Mouse (Mus musculus): ENCODE results near the gene Commd2. TPM values are rescaled to one million over a fixed set of nuclear protein-coding genes. Genes with fewer than 3 reads are reported as not detected.

The Commd2 gene
- polyA plus RNA-seq, 1 experiment from 2014 or later, result 70.9 TPM

DNA sequence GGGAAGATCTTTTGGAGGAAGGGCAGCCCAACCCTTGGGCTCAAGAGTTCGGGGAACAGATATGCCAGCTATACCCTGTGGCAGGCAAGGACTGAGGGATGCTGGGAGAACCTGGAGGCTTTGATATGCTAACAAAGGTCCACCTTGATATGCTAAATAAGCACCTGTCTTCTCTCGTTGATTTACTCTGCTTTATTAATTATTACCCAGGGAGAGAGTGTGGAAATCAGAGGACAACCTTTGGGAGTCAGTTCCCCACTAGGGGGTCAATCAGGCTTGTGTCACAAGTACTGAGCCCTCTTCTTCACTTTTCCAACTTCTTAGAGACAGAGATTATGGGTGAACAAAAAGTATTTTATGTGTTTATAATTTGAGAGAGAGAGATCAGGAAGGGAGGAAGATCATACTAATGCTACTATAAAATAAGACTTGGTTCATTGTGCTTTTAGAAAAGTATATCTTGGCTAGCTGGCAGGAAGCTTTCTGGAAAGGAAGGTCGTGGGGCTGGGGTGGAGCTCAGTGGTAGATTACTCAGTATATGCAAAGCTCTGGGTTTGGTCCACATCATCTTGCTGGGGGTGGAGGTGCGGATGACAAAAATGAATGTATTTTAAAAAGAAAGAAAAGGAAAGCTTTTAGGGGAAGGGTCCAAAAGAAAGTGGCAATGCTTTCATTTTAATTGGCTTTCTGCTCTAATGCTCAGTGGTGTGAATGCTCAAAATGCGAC is 47.5 kb downstream of the Commd2 start:
- 75% methylated on average over 5 of the region's 5 CpGs for WGBS
- Histone ChIP-seq H3K4me1 (ENCODE audit: control insufficient read depth, insufficient read depth, low read length) (no peaks in the 10 kb centered on the region), H3K36me3 (ENCODE audit: control insufficient read depth, insufficient read depth, low read length) (no peaks in the 10 kb centered on the region), H3K27me3 (ENCODE audit: control insufficient read depth, insufficient read depth, low read length) (no peaks in the 10 kb centered on the region), H3K4me2 (ENCODE audit: low read depth, low read length) (no peak overlapping the region), H3K27ac (ENCODE audit: low read depth, low read length) (no peak overlapping the region), H3K9ac (replicated peaks; ENCODE audit: low read depth, low read length) (no peak overlapping the region), H3K9me3 (ENCODE audit: control insufficient read depth, low read length) (no peaks in the 10 kb centered on the region), H3K4me3 (ENCODE audit: low read depth, low read length) (no peak overlapping the region)
- ATAC-seq (ENCODE audit: low read depth), result no peak

DNA sequence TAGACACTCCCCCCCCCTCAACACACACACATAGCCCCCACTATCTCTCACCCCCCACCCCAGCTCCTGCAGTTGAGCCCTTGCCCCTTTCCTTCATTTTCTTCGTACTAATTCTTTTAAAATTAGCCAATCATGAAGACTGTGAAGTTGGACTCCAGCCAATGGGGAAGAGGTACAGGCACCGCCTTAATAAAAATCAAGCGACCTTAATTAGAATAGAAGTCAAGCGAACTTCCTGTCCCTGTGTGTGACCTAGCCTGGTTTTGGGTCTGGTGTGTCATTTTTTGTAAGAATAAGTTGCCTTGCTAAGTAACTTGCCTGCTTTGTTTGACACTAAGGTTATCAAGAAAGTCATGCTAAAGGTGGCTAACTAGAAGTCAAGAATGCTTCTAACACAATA is 48.9 kb downstream of the Commd2 start:
- ATAC-seq (ENCODE audit: low read depth), result no peak
- no peaks in the 10 kb centered on the region for H3K9me3 ChIP-seq (ENCODE audit: control insufficient read depth, low read length)
- no peaks in the 10 kb centered on the region for H3K36me3 ChIP-seq (ENCODE audit: control insufficient read depth, insufficient read depth, low read length)
- no peak overlapping the region for H3K4me3 ChIP-seq (ENCODE audit: low read depth, low read length)
- no peak overlapping the region for H3K4me2 ChIP-seq (ENCODE audit: low read depth, low read length)
- H3K9ac ChIP-seq (replicated peaks; ENCODE audit: low read depth, low read length), result no peak overlapping the region
- no peaks in the 10 kb centered on the region for H3K4me1 ChIP-seq (ENCODE audit: control insufficient read depth, insufficient read depth, low read length)
- H3K27ac ChIP-seq (ENCODE audit: low read depth, low read length), result no peak overlapping the region
- no peaks in the 10 kb centered on the region for H3K27me3 ChIP-seq (ENCODE audit: control insufficient read depth, insufficient read depth, low read length)
- 92% methylated on average over 4 of the region's 4 CpGs for WGBS

DNA sequence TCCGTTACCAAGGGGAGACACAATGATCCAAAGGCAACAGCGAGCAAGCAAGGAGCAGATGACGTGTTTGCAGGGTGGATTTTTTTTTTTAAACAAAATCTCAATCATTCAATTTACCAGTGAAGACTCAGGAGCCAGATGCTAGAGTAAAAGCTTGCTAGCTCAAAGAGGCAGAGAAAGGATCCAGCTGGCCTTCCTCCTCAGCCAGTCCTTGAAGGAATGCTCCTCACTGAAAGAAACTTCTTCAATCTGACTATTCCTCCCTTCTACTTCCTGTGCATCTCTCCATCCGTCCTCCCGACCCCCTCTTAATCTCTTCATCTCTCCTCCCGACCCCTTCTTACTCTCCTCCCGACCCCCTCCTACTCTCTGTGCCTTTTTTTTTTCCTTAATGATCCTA is 54.9 kb downstream of the Commd2 start:
- WGBS, result 69% methylated on average over 7 of the region's 7 CpGs
- Histone ChIP-seq H3K4me1 (ENCODE audit: control insufficient read depth, insufficient read depth, low read length) (no peaks in the 10 kb centered on the region), H3K9ac (replicated peaks; ENCODE audit: low read depth, low read length) (no peak overlapping the region), H3K36me3 (ENCODE audit: control insufficient read depth, insufficient read depth, low read length) (no peaks in the 10 kb centered on the region), H3K9me3 (ENCODE audit: control insufficient read depth, low read length) (no peaks in the 10 kb centered on the region), H3K4me3 (ENCODE audit: low read depth, low read length) (no peak overlapping the region), H3K27me3 (ENCODE audit: control insufficient read depth, insufficient read depth, low read length) (no peaks in the 10 kb centered on the region), H3K27ac (ENCODE audit: low read depth, low read length) (no peak overlapping the region), H3K4me2 (ENCODE audit: low read depth, low read length) (no peak overlapping the region)
- ATAC-seq (ENCODE audit: low read depth), result no peak

DNA sequence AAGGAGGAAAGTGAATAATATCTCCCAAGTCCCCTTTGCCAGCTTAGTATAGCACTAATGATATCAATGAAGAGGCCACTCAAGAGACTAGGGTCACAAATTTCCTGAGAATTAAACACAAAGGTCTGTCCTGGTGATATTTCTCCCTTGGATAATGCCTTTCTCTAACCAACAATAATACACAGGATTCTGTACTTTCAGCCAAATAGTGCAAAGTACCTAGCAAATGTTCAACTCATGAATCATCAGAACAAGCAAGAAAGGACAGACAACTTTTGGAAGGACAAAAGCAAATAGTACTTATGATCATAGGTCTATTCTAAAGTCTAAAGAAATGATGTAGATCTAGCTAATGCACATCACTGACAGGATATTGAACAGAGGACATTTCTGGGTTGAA is 56.0 kb downstream of the Commd2 start:
- H3K4me2 ChIP-seq (ENCODE audit: low read depth, low read length), result no peak overlapping the region
- H3K9me3 ChIP-seq (ENCODE audit: control insufficient read depth, low read length), result no peaks in the 10 kb centered on the region
- no peak for ATAC-seq (ENCODE audit: low read depth)
- H3K4me1 ChIP-seq (ENCODE audit: control insufficient read depth, insufficient read depth, low read length), result no peaks in the 10 kb centered on the region
- H3K36me3 ChIP-seq (ENCODE audit: control insufficient read depth, insufficient read depth, low read length), result no peaks in the 10 kb centered on the region
- no peak overlapping the region for H3K9ac ChIP-seq (replicated peaks; ENCODE audit: low read depth, low read length)
- no peaks in the 10 kb centered on the region for H3K27me3 ChIP-seq (ENCODE audit: control insufficient read depth, insufficient read depth, low read length)
- H3K27ac ChIP-seq (ENCODE audit: low read depth, low read length), result no peak overlapping the region
- no peak overlapping the region for H3K4me3 ChIP-seq (ENCODE audit: low read depth, low read length)

Small RNA genes lying within 50 kb of the gene (microRNA-seq; reads per million reads assigned to microRNA genes)
- not detected for gene Mir6377

Other genes starting within 250 kb of the Commd2 start
- gene Tm4sf4, start 226.4 kb downstream of the Commd2 start, polyA plus RNA-seq (2014; fragmentation: Nextera tagmentation; extraction: Ambion mirVana), result 1.5 and 1.6 TPM in 2 replicates
- gene Wwtr1, start 75.8 kb downstream of the Commd2 start, polyA plus RNA-seq (2014; fragmentation: Nextera tagmentation; extraction: Ambion mirVana), result 6.6 and 9.4 TPM in 2 replicates
- not detected in 2 replicates for gene Ankub1, start 41.1 kb upstream of the Commd2 start, polyA plus RNA-seq (2014; fragmentation: Nextera tagmentation; extraction: Ambion mirVana)
- 84.7 and 90.6 TPM in 2 replicates for gene Rnf13, start 84.3 kb upstream of the Commd2 start, polyA plus RNA-seq (2014; fragmentation: Nextera tagmentation; extraction: Ambion mirVana)
- 717 and 747 TPM in 2 replicates for gene Pfn2, start 196.4 kb upstream of the Commd2 start, polyA plus RNA-seq (2014; fragmentation: Nextera tagmentation; extraction: Ambion mirVana)

Measured in neural tube, embryonic 14.5 days (tissue).